Mouse (Mus musculus): ENCODE results near the gene Peli3. TPM values are rescaled to one million over a fixed set of nuclear protein-coding genes. Genes with fewer than 3 reads are reported as not detected.

The Peli3 gene
- 2.4 and 3.8 TPM in 2 replicates for polyA plus RNA-seq (2015; fragmentation: Nextera tagmentation; extraction: Ambion mirVana)

- Histone ChIP-seq H3K4me3 (ENCODE audit: low read length) (peak within 1 kb of the TSS; percentile 74), H3K4me2 (replicated peaks; ENCODE audit: low read depth, low read length) (peak within 1 kb of the TSS; percentile 97), H3K9me3 (ENCODE audit: low read length) (no peaks in the 10 kb centered on the region), H3K36me3 (ENCODE audit: insufficient read depth, low read length) (no peaks in the 10 kb centered on the region), H3K9ac (replicated peaks; ENCODE audit: low read length) (peak within 1 kb of the TSS; percentile 69), H3K4me1 (ENCODE audit: insufficient read depth, low read length) (peaks cover 15% of the 10 kb centered on the region; the same call in 1 of the 2 replicates), H3K27me3 (ENCODE audit: insufficient read depth, low read length) (no peaks in the 10 kb centered on the region), H3K27ac (ENCODE audit: low read length) (no peak within 1 kb of the TSS)
- under 1% methylated on average over 46 of the region's 55 CpGs for WGBS
- ATAC-seq (ENCODE audit: low FRiP score, low TSS enrichment), result peak; percentile 96
Measured at GRCm38 (mm10) chr19:4942551-4943252, at the start of gene Peli3. Peli3 (minus strand) TSS chr19:4943127.

- Histone ChIP-seq H3K4me3 (ENCODE audit: low read length) (no peak overlapping the region), H3K9me3 (ENCODE audit: low read length) (no peaks in the 10 kb centered on the region), H3K27ac (ENCODE audit: low read length) (no peak overlapping the region), H3K36me3 (ENCODE audit: insufficient read depth, low read length) (no peaks in the 10 kb centered on the region), H3K9ac (replicated peaks; ENCODE audit: low read length) (no peak overlapping the region), H3K27me3 (ENCODE audit: insufficient read depth, low read length) (peaks cover 36% of the 10 kb centered on the region), H3K4me2 (replicated peaks; ENCODE audit: low read depth, low read length) (no peak overlapping the region), H3K4me1 (ENCODE audit: insufficient read depth, low read length) (no peaks in the 10 kb centered on the region)
- ATAC-seq (ENCODE audit: low FRiP score, low TSS enrichment), result no peak
- 17% methylated on average over 8 of the region's 8 CpGs for WGBS
Measured at GRCm38 (mm10) chr19:4992371-4992770, 49.4 kb upstream of the Peli3 start.

- H3K9me3 ChIP-seq (ENCODE audit: low read length), result no peaks in the 10 kb centered on the region
- H3K4me1 ChIP-seq (ENCODE audit: insufficient read depth, low read length), result no peaks in the 10 kb centered on the region
- no peak overlapping the region for H3K4me2 ChIP-seq (replicated peaks; ENCODE audit: low read depth, low read length)
- no peak overlapping the region for H3K27ac ChIP-seq (ENCODE audit: low read length)
- no peak overlapping the region for H3K9ac ChIP-seq (replicated peaks; ENCODE audit: low read length)
- ATAC-seq (ENCODE audit: low FRiP score, low TSS enrichment), result no peak
- 2% methylated on average over 21 of the region's 22 CpGs for WGBS
- peaks cover 36% of the 10 kb centered on the region for H3K27me3 ChIP-seq (ENCODE audit: insufficient read depth, low read length)
- H3K4me3 ChIP-seq (ENCODE audit: low read length), result no peak overlapping the region
- H3K36me3 ChIP-seq (ENCODE audit: insufficient read depth, low read length), result no peaks in the 10 kb centered on the region
Measured at GRCm38 (mm10) chr19:4990716-4991115, 47.8 kb upstream of the Peli3 start.

GRCm38 (mm10) chr19:4990256-4990625 is 47.3 kb upstream of the Peli3 start, which contains the start of gene Npas4:
Npas4 (minus strand) TSS chr19:4990316.
- H3K4me1 ChIP-seq (ENCODE audit: insufficient read depth, low read length), result no peaks in the 10 kb centered on the region
- 22% methylated on average over 4 of the region's 4 CpGs for WGBS
- no peak within 1 kb of the TSS for H3K4me2 ChIP-seq (replicated peaks; ENCODE audit: low read depth, low read length)
- no peak within 1 kb of the TSS for H3K9ac ChIP-seq (replicated peaks; ENCODE audit: low read length)
- no peaks in the 10 kb centered on the region for H3K36me3 ChIP-seq (ENCODE audit: insufficient read depth, low read length)
- no peaks in the 10 kb centered on the region for H3K9me3 ChIP-seq (ENCODE audit: low read length)
- H3K4me3 ChIP-seq (ENCODE audit: low read length), result no peak within 1 kb of the TSS
- no peak for ATAC-seq (ENCODE audit: low FRiP score, low TSS enrichment)
- H3K27me3 ChIP-seq (ENCODE audit: insufficient read depth, low read length), result peaks cover 39% of the 10 kb centered on the region
- H3K27ac ChIP-seq (ENCODE audit: low read length), result no peak within 1 kb of the TSS

GRCm38 (mm10) chr19:4989434-4990255 is 46.7 kb upstream of the Peli3 start:
- no peak for ATAC-seq (ENCODE audit: low FRiP score, low TSS enrichment)
- H3K9ac ChIP-seq (replicated peaks; ENCODE audit: low read length), result no peak overlapping the region
- peaks cover 44% of the 10 kb centered on the region for H3K27me3 ChIP-seq (ENCODE audit: insufficient read depth, low read length)
- H3K4me2 ChIP-seq (replicated peaks; ENCODE audit: low read depth, low read length), result no peak overlapping the region
- 19% methylated on average over 47 of the region's 47 CpGs for WGBS
- no peak overlapping the region for H3K4me3 ChIP-seq (ENCODE audit: low read length)
- no peak overlapping the region for H3K27ac ChIP-seq (ENCODE audit: low read length)
- no peaks in the 10 kb centered on the region for H3K36me3 ChIP-seq (ENCODE audit: insufficient read depth, low read length)
- H3K9me3 ChIP-seq (ENCODE audit: low read length), result no peaks in the 10 kb centered on the region
- no peaks in the 10 kb centered on the region for H3K4me1 ChIP-seq (ENCODE audit: insufficient read depth, low read length)

- 0 out of 2 replicates have a peak, but pooled peaks have one; percentile 31 for ATAC-seq (ENCODE audit: low FRiP score, low TSS enrichment)
- Histone ChIP-seq H3K27ac (ENCODE audit: low read length) (no peak overlapping the region), H3K4me2 (replicated peaks; ENCODE audit: low read depth, low read length) (no peak overlapping the region), H3K36me3 (ENCODE audit: insufficient read depth, low read length) (no peaks in the 10 kb centered on the region), H3K9ac (replicated peaks; ENCODE audit: low read length) (no peak overlapping the region), H3K9me3 (ENCODE audit: low read length) (no peaks in the 10 kb centered on the region), H3K4me3 (ENCODE audit: low read length) (no peak overlapping the region), H3K4me1 (ENCODE audit: insufficient read depth, low read length) (no peaks in the 10 kb centered on the region), H3K27me3 (ENCODE audit: insufficient read depth, low read length) (peaks cover 50% of the 10 kb centered on the region)
- 3% methylated on average over 13 of the region's 13 CpGs for WGBS
Measured at GRCm38 (mm10) chr19:4989013-4989412, 46.1 kb upstream of the Peli3 start.

- Histone ChIP-seq H3K4me1 (ENCODE audit: insufficient read depth, low read length) (no peaks in the 10 kb centered on the region), H3K4me2 (replicated peaks; ENCODE audit: low read depth, low read length) (no peak overlapping the region), H3K27ac (ENCODE audit: low read length) (no peak overlapping the region), H3K4me3 (ENCODE audit: low read length) (no peak overlapping the region), H3K27me3 (ENCODE audit: insufficient read depth, low read length) (peaks cover 20% of the 10 kb centered on the region), H3K9ac (replicated peaks; ENCODE audit: low read length) (no peak overlapping the region), H3K9me3 (ENCODE audit: low read length) (no peaks in the 10 kb centered on the region), H3K36me3 (ENCODE audit: insufficient read depth, low read length) (no peaks in the 10 kb centered on the region)
- no peak for ATAC-seq (ENCODE audit: low FRiP score, low TSS enrichment)
Measured at GRCm38 (mm10) chr19:4981767-4982166, 38.8 kb upstream of the Peli3 start.

- no peak overlapping the region for H3K4me2 ChIP-seq (replicated peaks; ENCODE audit: low read depth, low read length)
- WGBS, result 78% methylated on average over 2 of the region's 2 CpGs
- no peaks in the 10 kb centered on the region for H3K9me3 ChIP-seq (ENCODE audit: low read length)
- no peak overlapping the region for H3K9ac ChIP-seq (replicated peaks; ENCODE audit: low read length)
- ATAC-seq (ENCODE audit: low FRiP score, low TSS enrichment), result no peak
- H3K27me3 ChIP-seq (ENCODE audit: insufficient read depth, low read length), result no peaks in the 10 kb centered on the region
- peaks cover 25% of the 10 kb centered on the region for H3K36me3 ChIP-seq (ENCODE audit: insufficient read depth, low read length)
- no peak overlapping the region for H3K4me3 ChIP-seq (ENCODE audit: low read length)
- H3K4me1 ChIP-seq (ENCODE audit: insufficient read depth, low read length), result peaks cover 1% of the 10 kb centered on the region; the same call in 1 of the 2 replicates
- no peak overlapping the region for H3K27ac ChIP-seq (ENCODE audit: low read length)
Measured at GRCm38 (mm10) chr19:4968236-4968635, 25.3 kb upstream of the Peli3 start.

GRCm38 (mm10) chr19:4961928-4962601 is 19.1 kb upstream of the Peli3 start, which contains the start of gene Mrpl11:
Mrpl11 (plus strand) TSS chr19:4962147.
- Histone ChIP-seq H3K36me3 (ENCODE audit: insufficient read depth, low read length) (peaks cover 23% of the 10 kb centered on the region), H3K4me3 (ENCODE audit: low read length) (peak within 1 kb of the TSS; percentile 86), H3K9ac (replicated peaks; ENCODE audit: low read length) (peak within 1 kb of the TSS; percentile 88), H3K27me3 (ENCODE audit: insufficient read depth, low read length) (no peaks in the 10 kb centered on the region), H3K4me2 (replicated peaks; ENCODE audit: low read depth, low read length) (peak within 1 kb of the TSS; percentile 79), H3K9me3 (ENCODE audit: low read length) (no peaks in the 10 kb centered on the region), H3K4me1 (ENCODE audit: insufficient read depth, low read length) (peaks cover 7% of the 10 kb centered on the region), H3K27ac (ENCODE audit: low read length) (peak within 1 kb of the TSS; percentile 80)
- ATAC-seq (ENCODE audit: low FRiP score, low TSS enrichment), result peak; percentile 96
- WGBS, result under 1% methylated on average over 34 of the region's 34 CpGs
